Mouse (Mus musculus): ENCODE results near the gene Lrch1.
A peak's percentile ranks its signal among the peaks of the same experiment; 100 is the strongest.

Gene Lrch1

DNA sequence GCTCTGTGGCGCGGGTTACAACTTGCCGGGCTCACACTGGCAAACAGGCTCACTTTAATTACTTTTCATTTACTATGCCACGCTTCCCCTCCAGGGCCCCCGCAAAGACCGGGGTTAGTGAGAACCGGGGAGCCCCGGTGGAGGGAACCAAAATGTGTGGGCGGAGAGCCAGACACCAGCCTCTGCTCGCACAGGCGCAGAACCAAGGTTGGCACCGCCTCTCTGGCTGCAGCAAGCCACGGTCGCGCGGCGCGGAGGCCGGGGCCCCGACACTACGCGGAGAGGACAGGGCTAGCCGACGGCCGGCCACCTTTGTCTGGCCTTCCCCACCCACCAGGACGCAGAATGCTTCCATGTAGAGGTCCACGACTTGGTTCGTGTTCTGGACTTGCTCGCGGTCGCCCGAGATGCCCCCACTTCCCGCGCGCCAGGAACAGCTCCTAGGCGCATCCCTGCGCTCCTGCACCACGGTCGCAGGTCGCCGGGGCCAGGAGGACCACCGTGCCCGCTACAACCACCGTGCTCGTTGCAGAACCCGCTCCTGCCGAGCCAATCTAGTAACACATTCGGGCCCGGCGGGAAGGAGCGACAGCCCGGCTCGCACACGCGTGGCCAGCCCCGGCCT lies 813 bp downstream of the Lrch1 start:
- DNase-seq (ENCODE audit: low spot score in 2 of 2), result peak; percentile 30 to 79

DNA sequence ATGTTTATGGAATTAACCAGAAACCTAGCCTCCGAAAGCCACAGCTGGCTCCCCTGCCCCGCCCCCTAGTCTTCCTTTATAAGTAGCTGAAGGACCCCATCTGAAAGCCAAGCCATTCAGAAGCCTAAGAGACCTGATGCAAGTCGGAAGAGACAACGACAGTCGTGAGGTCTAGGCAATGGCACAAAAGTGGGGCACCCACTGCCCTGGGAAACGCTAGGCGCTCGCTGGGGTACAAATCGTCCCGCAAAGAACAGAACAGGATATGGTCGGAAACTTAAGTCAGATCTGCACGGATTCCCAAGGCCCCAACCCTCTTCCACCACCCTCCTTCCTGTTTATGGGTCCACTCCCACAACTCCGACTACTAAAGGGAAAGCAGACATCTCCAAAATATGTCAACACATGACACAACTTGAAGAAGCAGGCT lies 1.3 kb downstream of the Lrch1 start:
- no peak for DNase-seq (ENCODE audit: low spot score in 2 of 2)

DNA sequence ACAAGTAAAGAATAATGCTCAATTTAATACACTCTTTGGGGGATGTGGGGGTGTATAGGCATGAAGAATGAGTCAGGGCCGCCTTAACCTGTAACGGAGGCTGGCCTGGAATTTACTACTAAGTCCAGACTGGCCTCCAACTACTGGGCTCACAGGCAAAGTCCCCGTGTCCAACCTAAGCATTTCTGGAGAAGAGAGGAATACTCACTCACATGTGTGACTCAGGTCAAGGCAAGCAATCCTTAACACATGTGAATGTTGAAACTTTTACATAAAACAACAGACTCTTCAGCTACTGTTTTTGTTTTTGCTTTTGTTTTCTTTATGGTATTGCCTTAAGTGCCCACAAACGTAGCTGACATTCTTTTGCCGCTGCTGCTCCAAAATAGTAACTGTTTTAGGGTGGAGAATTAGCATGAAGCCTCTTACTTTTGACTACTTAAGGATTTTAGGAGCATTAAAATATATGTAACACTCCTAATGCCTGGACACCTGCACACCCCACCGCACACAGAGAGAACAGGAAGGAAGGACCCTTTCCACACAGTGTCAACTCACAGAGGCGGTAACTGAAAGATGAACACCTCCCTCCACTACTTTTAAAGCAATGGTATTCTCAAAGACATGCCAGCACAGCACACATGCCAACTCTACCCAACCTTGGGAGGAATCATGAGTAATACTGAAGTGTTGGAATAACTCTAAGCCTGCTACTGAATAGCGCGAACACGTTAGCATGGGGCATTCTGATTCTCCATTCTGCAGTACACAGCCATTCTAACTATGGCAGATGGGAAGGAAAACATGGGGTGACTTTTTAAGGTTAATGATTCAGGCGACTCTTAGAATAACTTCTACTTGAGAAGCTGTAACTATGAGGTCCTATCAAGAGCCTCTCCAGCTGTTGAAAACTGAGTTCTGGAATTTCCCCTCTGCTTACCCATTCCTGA lies 2.1 kb downstream of the Lrch1 start:
- no peak for DNase-seq (ENCODE audit: low spot score in 2 of 2)

DNA sequence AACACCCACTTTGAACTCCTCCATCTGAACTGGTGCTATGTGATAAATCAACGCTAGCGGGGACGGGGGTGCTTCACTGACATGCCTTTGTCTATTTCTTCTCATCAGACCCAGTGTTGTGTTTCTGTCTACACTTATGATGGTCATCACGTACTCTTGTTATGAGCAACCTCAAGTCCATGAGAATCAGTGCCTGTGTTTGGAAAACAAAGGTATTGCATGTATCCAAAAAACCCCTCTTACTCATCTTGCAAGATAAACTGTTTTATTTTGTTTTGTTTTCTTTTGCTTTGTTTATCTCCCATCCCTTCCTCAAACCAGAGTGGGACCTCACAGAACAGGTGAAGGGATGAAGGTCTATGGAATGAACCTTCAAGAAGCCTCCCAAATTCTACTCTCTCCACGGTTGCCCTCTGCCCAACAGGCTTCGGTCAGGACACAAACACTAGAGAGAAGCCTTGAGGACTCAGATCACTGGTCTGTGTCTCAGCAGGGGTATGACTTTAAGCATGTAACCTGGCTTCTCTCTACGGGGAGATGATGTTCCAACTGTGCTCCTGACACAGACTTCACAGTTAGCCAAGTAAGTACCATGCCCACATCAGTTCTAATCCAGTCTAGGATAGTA lies 3.4 kb downstream of the Lrch1 start:
- no peak for DNase-seq (ENCODE audit: low spot score in 2 of 2)

DNA sequence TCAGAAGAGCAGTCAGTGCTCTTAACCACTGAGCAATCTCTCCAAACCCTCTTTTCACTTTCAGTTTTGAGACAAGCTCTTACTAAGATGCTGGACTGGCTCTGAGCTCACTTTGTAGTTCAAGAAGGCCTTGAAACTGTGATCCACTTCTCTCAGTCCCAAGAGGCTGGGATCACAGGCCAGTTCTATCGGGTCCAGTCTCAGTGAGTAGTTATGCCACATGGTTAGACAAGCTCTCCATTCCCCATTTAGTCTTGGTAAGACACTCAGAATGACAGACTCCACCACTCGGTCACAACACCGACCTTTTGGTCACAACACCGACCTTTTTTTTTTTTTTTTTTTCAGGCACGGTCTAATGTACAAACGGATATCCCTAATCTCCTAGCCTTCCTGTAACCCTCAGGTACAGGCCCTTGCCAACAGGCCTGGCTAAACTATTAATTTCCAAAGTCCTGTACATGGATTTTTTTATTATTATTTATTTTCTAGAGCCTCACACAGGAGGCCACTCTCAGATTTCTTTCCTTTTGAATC lies 4.0 kb downstream of the Lrch1 start:
- no peak for DNase-seq (ENCODE audit: low spot score in 2 of 2)

DNA sequence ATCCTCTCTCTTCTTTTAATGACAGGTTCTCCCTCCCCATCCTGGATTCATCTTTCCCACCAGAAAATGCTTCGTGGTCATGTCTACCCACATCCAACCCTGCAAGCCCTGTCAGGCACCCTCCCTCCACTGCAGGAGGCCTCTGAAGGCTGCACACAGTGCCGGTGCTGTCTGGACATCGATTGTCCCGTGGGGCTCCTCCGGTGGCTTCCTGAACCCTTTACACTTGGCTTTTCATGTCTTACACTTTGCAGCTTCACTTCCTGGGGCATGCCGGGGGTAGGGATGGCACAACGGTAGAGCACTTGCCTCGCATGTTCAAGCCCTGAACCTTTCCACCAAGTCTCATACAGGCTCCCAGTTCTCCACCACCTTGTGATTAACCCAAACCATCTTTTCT lies 4.7 kb downstream of the Lrch1 start:
- no peak for DNase-seq (ENCODE audit: low spot score in 2 of 2)

DNA sequence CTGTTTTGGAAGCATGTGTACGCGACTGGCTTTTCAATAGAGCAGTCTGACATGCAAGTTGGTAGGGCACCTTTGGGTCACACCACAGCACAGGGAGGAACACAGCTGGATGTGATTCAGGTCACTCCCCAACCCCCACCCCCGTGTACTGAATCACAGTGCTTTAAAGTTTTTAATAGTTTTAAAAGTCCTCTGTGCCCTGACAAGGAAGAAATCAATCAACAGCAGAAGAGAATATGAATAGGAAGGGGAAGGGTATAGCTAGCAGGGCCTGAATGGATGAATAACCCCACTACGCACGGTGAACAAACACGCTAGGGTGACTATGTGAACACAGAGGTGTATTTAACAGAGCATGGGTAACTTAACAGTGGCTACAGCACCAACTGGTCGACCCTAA lies 6.1 kb downstream of the Lrch1 start:
- no peak for DNase-seq (ENCODE audit: low spot score in 2 of 2)

DNA sequence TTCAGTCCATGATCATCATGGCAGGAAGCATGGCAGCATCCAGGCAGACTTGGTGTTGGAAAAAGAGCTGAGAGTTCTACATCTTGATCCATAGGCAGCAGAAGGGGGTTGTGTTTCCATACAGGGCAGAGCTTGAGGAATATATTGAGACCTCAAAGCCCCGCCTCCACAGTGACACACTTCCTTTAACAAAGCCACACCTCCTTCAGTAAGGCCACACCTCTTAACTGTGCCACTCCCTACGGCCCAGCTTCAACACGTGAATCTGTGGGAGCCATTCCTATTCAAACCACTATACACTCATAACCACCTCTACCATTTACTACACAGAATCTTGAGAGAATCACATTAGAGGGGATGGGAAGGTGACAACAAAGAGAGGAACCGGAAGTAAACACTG lies 6.9 kb downstream of the Lrch1 start:
- no peak for DNase-seq (ENCODE audit: low spot score in 2 of 2)

DNA sequence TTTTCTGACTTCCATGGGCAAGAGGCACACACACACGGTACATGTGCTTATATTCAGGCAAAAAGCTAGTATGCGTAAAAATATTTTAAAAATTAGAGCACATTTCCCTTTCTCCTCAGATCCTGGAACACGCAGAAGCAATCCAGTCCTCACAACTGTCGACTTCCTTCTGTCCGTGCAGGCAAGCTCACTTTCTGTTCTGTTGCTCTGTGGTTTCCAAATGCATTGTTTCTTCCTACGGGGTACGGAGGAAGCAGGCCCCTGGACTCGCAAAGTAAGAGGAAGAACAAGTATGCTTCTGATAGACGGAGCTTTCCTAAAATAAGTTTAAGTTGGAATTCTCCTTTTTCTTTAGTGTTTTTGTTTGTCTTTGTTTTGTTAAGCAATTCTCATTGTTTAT lies 8.3 kb downstream of the Lrch1 start:
- no peak for DNase-seq (ENCODE audit: low spot score in 2 of 2)

DNA sequence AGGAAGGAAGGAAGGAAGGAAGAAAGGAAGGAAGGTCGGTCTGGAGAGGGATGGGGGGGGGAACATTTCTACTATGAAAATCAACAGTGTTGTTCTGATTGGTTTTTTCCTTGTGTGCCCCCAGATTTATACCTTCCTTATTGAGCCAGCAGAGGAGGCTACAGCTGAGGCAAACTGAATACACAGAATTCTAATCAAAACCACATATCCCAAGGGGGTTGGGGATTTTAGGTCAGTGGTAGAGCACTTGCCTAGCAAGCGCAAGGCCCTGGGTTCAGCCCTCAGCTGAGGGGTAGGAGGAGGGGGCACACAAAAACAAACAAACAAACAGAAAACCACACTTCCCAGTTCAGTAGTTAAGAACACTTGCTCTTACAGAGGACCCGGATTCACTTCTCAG lies 8.8 kb downstream of the Lrch1 start:
- DNase-seq (ENCODE audit: low spot score in 2 of 2), result no peak

DNA sequence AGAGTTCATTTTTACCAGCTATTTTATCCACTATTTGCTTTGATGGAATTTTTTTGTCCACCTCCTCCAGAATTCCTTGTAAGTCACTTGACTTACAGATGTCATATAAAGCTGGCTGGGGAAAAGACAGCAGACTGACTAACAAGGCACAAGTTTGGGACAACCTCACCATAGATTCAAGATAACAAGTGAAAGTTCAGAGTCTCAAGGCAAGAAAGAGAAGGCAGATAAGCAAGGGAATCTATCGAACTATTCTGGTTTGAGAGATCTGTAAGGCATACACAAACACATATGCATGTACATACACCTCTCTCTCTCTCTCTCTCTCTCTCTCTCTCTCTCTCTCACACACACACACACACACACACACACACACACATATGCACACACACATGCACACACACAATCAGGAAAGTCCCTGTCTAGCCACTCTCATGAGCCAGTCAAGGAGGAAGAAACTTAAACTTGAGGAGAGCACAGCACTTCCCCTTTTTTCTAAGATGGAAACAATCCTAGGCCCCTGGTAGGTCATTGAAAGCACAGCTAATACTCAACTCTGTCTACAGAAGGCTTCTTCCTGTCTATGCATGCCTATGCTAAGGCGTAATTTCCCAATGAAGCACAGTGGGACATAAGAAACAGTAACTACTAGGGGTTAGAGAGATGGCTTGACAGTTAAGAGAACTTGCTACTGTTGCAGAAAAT lies 11.0 kb downstream of the Lrch1 start:
- DNase-seq (ENCODE audit: low spot score in 2 of 2), result no peak

DNA sequence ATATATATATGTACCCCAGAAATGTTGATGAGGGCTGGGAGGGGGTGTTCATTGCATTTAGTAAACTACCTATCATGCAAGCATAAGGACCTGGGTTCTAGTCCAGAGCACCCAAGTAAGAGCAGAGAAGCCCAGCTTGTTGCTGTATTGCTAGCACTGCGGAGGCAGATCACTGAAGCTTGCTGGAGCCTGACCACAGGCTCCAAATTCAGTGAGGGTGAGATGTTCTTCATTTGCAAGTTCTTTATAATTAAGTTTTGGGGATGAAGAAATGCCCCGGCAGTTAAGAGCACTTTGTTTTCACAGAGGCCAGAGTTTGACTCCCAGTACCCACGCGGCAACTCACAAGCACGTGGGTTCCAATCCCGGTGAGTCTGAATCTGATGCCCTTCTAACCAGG lies 12.6 kb downstream of the Lrch1 start:
- DNase-seq (ENCODE audit: low spot score in 2 of 2), result no peak

DNA sequence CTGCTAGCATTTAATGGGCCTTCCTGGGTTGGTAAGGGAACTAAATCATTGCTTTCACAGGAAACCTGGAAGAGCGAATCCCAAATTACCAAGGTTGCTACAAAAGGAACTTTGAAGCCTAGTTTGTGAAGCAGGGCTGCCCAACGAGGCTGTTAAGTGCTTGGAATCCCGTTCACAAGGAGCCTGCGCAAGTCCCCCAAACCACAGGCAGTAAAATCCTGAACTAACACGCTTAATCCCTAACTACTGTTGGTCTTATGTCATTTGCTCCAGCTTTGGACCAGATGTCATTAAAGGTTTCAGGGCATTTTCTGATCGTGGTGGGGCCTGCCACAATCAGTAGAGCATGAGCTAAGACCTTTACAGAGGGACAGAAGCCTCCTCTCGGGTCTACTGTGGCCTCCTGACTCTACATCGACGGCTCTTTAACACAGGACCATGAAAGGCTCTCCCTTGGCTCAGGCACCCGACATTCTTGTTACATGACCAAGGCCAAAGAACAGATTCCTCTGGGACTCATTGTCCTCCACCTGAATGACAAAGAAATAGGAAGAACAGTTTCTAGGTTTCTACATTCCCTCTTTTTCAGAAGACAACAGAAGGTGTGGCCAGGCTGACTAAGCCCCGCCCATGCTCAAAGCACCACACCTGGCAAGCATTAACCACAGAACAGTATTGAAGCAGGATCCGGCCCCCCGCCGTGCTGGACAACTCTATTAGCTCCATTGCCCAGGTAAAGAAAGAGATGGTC lies 13.5 kb downstream of the Lrch1 start:
- no peak for DNase-seq (ENCODE audit: low spot score in 2 of 2)

DNA sequence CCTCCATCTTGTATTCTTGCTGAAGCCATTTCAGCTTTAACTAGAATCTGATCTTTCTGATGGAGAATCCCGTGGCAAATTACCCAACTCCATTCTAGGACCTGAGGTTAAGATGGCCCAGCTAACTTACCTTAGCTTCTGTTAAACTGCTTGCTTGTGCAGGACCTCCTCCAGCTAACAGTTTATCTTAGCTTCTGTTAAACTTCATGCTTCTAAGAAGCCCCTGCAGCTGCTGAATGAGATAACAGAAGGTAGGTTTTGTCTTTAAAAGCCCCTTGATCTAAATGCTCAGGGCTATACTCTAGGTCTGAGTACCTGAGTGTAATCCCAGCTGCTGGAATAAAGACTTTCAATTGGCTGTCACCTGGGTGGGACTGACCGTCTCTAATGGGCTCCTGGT lies 17.9 kb downstream of the Lrch1 start:
- no peak for DNase-seq (ENCODE audit: low spot score in 2 of 2)

DNA sequence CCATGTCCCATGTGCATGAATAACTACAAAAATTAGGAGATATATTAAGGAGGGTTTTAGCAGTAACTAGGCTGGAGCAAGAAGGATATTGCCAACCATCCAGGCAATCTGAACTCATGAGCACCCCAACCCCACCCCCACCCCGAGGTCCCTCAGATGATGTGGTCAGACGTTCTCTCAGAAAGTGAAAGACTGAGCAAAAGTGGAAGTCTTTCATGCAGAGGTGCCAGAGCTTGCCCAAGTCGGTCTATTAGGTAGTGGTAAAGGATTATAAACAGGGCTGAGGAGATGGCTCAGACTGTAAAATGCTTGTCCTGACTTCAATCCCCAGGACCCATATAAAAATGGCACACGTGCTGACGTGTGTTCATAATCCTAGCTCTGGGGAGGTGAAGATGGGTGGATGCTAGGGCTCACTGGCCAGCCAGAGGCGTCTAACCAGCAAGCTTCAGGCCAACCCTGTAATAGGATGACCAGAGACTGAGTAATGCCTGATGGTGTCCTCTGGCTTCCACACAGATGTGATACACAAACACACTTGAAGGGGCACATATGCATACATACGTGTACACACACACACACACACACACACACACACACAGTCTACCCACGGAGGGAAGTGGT lies 18.8 kb downstream of the Lrch1 start:
- no peak for DNase-seq (ENCODE audit: low spot score in 2 of 2)

DNA sequence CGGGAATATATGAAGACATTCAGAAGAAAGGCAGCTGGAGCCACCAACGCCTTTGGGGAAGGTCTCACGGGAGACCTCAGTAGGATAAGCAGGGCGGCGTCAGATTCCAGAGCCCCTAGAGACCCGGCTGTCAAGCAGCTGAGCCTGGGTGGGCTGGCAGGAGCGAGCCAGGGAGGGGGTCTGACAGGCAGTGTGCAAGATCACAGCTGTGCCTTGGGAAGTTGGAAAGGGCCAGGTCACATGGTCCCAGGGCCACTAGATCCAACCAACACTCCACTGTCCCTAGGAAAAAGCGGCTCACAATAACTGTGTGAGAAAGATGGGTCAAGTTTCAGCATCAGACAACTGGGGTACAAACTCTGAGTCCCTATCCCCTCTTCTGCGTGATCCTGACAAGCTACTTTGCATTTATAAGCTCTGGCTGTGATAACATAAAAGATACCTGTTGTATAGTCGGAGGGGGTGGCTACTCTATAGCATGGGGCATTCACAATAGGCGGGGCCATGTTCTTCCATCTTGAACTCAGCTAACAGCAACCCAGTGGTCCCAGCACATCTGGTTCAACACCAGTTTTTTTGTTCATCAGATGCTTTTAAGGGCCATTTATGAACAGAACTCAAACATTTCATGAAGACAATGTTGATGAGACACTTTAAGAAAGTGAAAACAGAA lies 20.6 kb downstream of the Lrch1 start:
- no peak for DNase-seq (ENCODE audit: low spot score in 2 of 2)

DNA sequence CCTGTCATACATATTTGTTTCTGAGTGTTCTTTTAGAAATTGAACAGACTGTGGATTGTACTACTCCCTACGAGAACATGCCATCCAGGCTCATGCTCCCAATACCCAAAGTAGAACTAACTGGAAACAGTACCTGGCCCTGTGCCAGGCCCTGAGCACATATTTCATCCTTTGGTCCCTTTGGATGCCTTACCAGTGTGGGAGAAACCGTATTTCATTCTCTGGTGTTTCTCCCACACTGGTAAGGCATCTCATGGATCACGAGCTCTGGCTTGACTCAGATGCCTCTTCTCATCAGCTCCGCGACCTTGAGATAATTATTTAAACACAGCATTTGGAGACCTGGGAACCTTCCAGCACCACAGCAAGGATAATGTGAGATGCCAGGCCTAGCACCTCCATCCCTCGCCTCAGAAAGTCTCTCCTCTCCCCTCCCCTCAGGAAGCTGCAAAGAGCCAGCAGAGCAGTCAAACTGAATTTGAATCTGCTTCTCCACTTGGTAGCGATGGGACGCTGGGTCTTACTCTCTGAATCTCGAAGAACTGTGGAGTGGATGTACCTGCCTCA lies 21.6 kb downstream of the Lrch1 start:
- DNase-seq (ENCODE audit: low spot score in 2 of 2), result no peak

DNA sequence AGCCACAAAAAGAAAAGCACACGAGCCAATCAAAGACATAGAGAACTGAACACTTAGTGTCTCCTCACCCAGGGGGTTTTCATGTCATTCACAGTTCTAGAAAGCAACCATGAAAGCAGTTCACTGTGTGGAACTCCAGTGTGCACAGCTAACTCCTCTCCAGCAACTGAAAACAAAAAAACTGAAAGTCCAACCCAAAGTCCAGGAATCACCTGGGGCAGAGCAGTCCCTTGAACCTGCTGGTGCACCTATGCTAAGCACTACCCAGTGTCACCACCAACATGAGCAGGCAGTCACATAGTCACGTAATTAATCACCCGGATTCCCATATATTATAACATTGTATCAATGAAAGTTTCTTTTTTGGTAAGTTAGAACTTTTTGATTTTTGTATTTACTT lies 23.2 kb downstream of the Lrch1 start:
- DNase-seq (ENCODE audit: low spot score in 2 of 2), result no peak

DNA sequence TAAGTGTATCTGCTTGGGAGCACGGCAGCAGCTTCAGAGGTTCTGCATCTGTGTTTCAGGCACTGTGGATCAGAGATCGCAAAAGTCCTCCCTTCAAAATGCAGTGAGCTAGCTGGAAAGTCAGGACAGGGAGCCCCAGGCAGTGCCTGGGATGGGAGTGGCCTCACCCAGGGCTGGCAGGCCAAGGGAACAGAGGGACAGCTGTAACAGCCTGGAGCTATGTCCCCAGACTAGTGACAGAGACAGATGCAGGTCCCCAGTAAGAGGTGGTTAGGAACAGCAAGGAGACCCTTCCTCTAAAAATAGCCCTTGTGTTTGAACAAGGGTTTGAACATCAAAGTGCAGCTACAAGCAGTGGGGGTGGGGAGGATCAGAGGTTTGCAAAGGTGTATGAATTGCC lies 23.6 kb downstream of the Lrch1 start:
- no peak for DNase-seq (ENCODE audit: low spot score in 2 of 2)

Measured in left cerebral cortex, adult 9 months (tissue).